Mouse (Mus musculus): Measurements from ENCODE around the gene Fam167b. TPM values are rescaled to one million over a fixed set of nuclear protein-coding genes. Genes with fewer than 3 reads are reported as not detected.
"Not testable (repeated sequence)": the region's sequence is repeated elsewhere in the genome, so short reads cannot be mapped to it uniquely, and the experiment has no call there.

Fam167b gene
- total RNA-seq, 1 experiment, result not detected

DNA sequence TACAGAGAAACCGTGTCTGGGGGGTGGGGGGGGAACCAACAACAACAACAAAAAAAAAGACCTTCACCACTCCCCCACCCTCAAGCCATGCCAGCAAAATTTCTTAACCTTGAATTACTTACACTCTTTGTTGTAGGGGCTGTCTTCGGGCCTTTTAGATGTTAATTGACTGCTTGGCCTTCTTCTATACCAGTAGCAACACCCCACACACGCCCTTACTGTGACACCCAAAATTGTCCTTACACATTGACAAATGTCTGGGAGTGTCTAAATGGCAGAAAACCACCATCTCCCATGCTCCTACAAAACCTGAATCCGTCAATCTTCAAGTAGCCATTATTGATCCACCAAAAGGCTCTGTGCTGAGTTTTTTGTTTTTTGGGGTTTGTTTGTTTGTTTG, 34.2 kb downstream of the Fam167b start:
- DNase-seq (ENCODE audit: low read depth, low spot score), result no peak

GRCm38 (mm10) chr4:129542592-129543141, 35.7 kb downstream of the Fam167b start, which contains the start of gene Hdac1:
Hdac1 (minus strand) TSS chr4:129542713.
- TF ChIP-seq MAFK (IDR thresholded peaks at IDR 0.05; ENCODE audit: insufficient read depth, low read depth, low read length), result no peak
- no peak for TF ChIP-seq HCFC1 (IDR thresholded peaks at IDR 0.05; ENCODE audit: borderline replicate concordance, insufficient read depth, low read length)
- TF ChIP-seq CHD2 (IDR thresholded peaks at IDR 0.05; ENCODE audit: low read depth, low read length), result no peak
- no peak for TF ChIP-seq ZNF384 (IDR thresholded peaks at IDR 0.05; ENCODE audit: low read depth, low read length)
- no peak for TF ChIP-seq ZC3H11A (IDR thresholded peaks at IDR 0.05; ENCODE audit: borderline replicate concordance, low read depth, low read length)
- Histone ChIP-seq H3K27ac (ENCODE audit: insufficient read depth, low read depth, low read length, poor library complexity, severe bottlenecking) (peak within 1 kb of the TSS; percentile 88), H3K9ac (ENCODE audit: insufficient read depth, low read depth, low read length, poor library complexity, severe bottlenecking) (peak within 1 kb of the TSS; percentile 86), H3K4me3 (ENCODE audit: insufficient read depth in 1 of 2, low read depth in 1 of 2, low read length in 2 of 2, poor library complexity in 1 of 2, severe bottlenecking in 1 of 2) (peak within 1 kb of the TSS; percentile 75 to 94), H3K36me3 (ENCODE audit: control insufficient read depth, insufficient read depth, low read length, poor library complexity, severe bottlenecking) (peaks cover 8% of the 10 kb centered on the region; the same call in 1 of the 2 replicates), H3K9me3 (ENCODE audit: control insufficient read depth, insufficient read depth, low read depth, low read length) (no peaks in the 10 kb centered on the region), H3K4me1 (ENCODE audit: control insufficient read depth in 2 of 2, insufficient read depth in 2 of 2, low read length in 2 of 2, poor library complexity in 1 of 2) (peaks cover 4% of the 10 kb centered on the region in 2 experiments; a peak in 2 of 4 replicates)
- peak; percentile 97 for DNase-seq (ENCODE audit: low read depth, low spot score)
- in situ Hi-C loops (cut with MboI; ENCODE audit: low sequenced_read_pairs in 2 of 2, unreplicated experiment in 2 of 2), result no loop called here

More for the DNA sequence above, 34.2 kb downstream of the Fam167b start:
- H3K4me1 ChIP-seq (ENCODE audit: control insufficient read depth in 2 of 2, insufficient read depth in 2 of 2, low read length in 2 of 2, poor library complexity in 1 of 2), result peaks cover 4% of the 10 kb centered on the region in 2 experiments; a peak in 2 of 4 replicates
- in situ Hi-C loops (cut with MboI; ENCODE audit: low sequenced_read_pairs in 2 of 2, unreplicated experiment in 2 of 2), result no loop called here
- H3K36me3 ChIP-seq (ENCODE audit: control insufficient read depth, insufficient read depth, low read length, poor library complexity, severe bottlenecking), result peaks cover 7% of the 10 kb centered on the region; the same call in 1 of the 2 replicates
- H3K27ac ChIP-seq (ENCODE audit: insufficient read depth, low read depth, low read length, poor library complexity, severe bottlenecking), result peak overlapping the region; percentile 82; the same call in 1 of the 2 replicates
- no peaks in the 10 kb centered on the region for H3K9me3 ChIP-seq (ENCODE audit: control insufficient read depth, insufficient read depth, low read depth, low read length)
- peak overlapping the region; percentile 16; the same call in 1 of the 2 replicates for H3K9ac ChIP-seq (ENCODE audit: insufficient read depth, low read depth, low read length, poor library complexity, severe bottlenecking)
- H3K4me3 ChIP-seq (ENCODE audit: insufficient read depth in 1 of 2, low read depth in 1 of 2, low read length in 2 of 2, poor library complexity in 1 of 2, severe bottlenecking in 1 of 2), result peak overlapping the region; percentile 8 to 10; a peak in 2 of 4 replicates
- TF ChIP-seq CHD2 (IDR thresholded peaks at IDR 0.05; ENCODE audit: low read depth, low read length) (no peak), HCFC1 (IDR thresholded peaks at IDR 0.05; ENCODE audit: borderline replicate concordance, insufficient read depth, low read length) (no peak), MAFK (IDR thresholded peaks at IDR 0.05; ENCODE audit: insufficient read depth, low read depth, low read length) (no peak), ZC3H11A (IDR thresholded peaks at IDR 0.05; ENCODE audit: borderline replicate concordance, low read depth, low read length) (no peak), ZNF384 (IDR thresholded peaks at IDR 0.05; ENCODE audit: low read depth, low read length) (no peak)

- in situ Hi-C loops (cut with MboI; ENCODE audit: low sequenced_read_pairs in 2 of 2, unreplicated experiment in 2 of 2), result no loop called here
- Histone ChIP-seq H3K27ac (ENCODE audit: insufficient read depth, low read depth, low read length, poor library complexity, severe bottlenecking) (peak overlapping the region; percentile 59), H3K9ac (ENCODE audit: insufficient read depth, low read depth, low read length, poor library complexity, severe bottlenecking) (peak overlapping the region; percentile 80), H3K36me3 (ENCODE audit: control insufficient read depth, insufficient read depth, low read length, poor library complexity, severe bottlenecking) (peaks cover 10% of the 10 kb centered on the region; the same call in 1 of the 2 replicates), H3K9me3 (ENCODE audit: control insufficient read depth, insufficient read depth, low read depth, low read length) (no peaks in the 10 kb centered on the region), H3K4me1 (ENCODE audit: control insufficient read depth in 2 of 2, insufficient read depth in 2 of 2, low read length in 2 of 2, poor library complexity in 1 of 2) (peaks cover 4% of the 10 kb centered on the region in 2 experiments; a peak in 2 of 4 replicates), H3K4me3 (ENCODE audit: insufficient read depth in 1 of 2, low read depth in 1 of 2, low read length in 2 of 2, poor library complexity in 1 of 2, severe bottlenecking in 1 of 2) (peak overlapping the region; percentile 75 to 94)
- peak; percentile 75 for DNase-seq (ENCODE audit: low read depth, low spot score)
- 0 out of 2 replicates have a peak, but pooled peaks have one; percentile 6 for TF ChIP-seq ZNF384 (IDR thresholded peaks at IDR 0.05; ENCODE audit: low read depth, low read length)
- no peak for TF ChIP-seq MAFK (IDR thresholded peaks at IDR 0.05; ENCODE audit: insufficient read depth, low read depth, low read length)
- TF ChIP-seq CHD2 (IDR thresholded peaks at IDR 0.05; ENCODE audit: low read depth, low read length), result peak; percentile 59; the same call in 1 of the 2 replicates
These were observed 36.3 kb downstream of the Fam167b start for GRCm38 (mm10) chr4:129541868-129542591.

DNA sequence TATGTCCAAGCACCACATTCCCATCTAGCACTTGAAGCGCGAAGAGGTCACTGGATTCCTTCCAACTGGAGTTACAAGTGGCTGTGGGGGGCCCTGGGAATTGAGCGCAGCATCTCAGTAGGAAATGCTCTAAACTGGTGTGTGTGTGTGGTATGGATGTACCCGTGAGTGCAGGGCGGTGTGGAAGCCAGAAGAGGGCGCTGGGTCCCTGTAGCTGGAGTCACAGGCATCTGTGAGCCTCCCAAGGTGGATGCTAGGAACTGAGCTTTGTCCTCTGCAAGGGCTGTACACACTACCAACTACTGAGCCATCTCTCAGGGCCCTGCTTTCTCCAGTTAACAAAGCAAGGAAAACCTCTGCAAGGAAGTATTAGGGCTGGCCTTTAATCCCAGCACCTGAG, 38.3 kb downstream of the Fam167b start:
- peak; percentile 65 for DNase-seq (ENCODE audit: low read depth, low spot score)
- Histone ChIP-seq H3K27ac (ENCODE audit: insufficient read depth, low read depth, low read length, poor library complexity, severe bottlenecking) (no peak overlapping the region), H3K9ac (ENCODE audit: insufficient read depth, low read depth, low read length, poor library complexity, severe bottlenecking) (peak overlapping the region; percentile 34; the same call in 1 of the 2 replicates), H3K9me3 (ENCODE audit: control insufficient read depth, insufficient read depth, low read depth, low read length) (no peaks in the 10 kb centered on the region), H3K36me3 (ENCODE audit: control insufficient read depth, insufficient read depth, low read length, poor library complexity, severe bottlenecking) (peaks cover 18% of the 10 kb centered on the region; the same call in 1 of the 2 replicates), H3K4me1 (ENCODE audit: control insufficient read depth in 2 of 2, insufficient read depth in 2 of 2, low read length in 2 of 2, poor library complexity in 1 of 2) (peaks cover 4% of the 10 kb centered on the region in 2 experiments; a peak in 2 of 4 replicates), H3K4me3 (ENCODE audit: insufficient read depth in 1 of 2, low read depth in 1 of 2, low read length in 2 of 2, poor library complexity in 1 of 2, severe bottlenecking in 1 of 2) (peak overlapping the region in 1 of 2 experiments; percentile 26; a peak in 1 of 4 replicates)
- TF ChIP-seq MAFK (IDR thresholded peaks at IDR 0.05; ENCODE audit: insufficient read depth, low read depth, low read length) (no peak), HCFC1 (IDR thresholded peaks at IDR 0.05; ENCODE audit: borderline replicate concordance, insufficient read depth, low read length) (no peak), ZC3H11A (IDR thresholded peaks at IDR 0.05; ENCODE audit: borderline replicate concordance, low read depth, low read length) (peak; percentile 31; the same call in 1 of the 2 replicates), ZNF384 (IDR thresholded peaks at IDR 0.05; ENCODE audit: low read depth, low read length) (no peak), CHD2 (IDR thresholded peaks at IDR 0.05; ENCODE audit: low read depth, low read length) (no peak)
- in situ Hi-C loops (cut with MboI; ENCODE audit: low sequenced_read_pairs in 2 of 2, unreplicated experiment in 2 of 2), result no loop called here

- DNase-seq (ENCODE audit: low read depth, low spot score); in situ Hi-C loops (cut with MboI; ENCODE audit: low sequenced_read_pairs in 2 of 2, unreplicated experiment in 2 of 2); H3K27ac ChIP-seq (ENCODE audit: insufficient read depth, low read depth, low read length, poor library complexity, severe bottlenecking); H3K9me3 ChIP-seq (ENCODE audit: control insufficient read depth, insufficient read depth, low read depth, low read length); H3K4me1 ChIP-seq (ENCODE audit: control insufficient read depth in 2 of 2, insufficient read depth in 2 of 2, low read length in 2 of 2, poor library complexity in 1 of 2); H3K9ac ChIP-seq (ENCODE audit: insufficient read depth, low read depth, low read length, poor library complexity, severe bottlenecking); H3K4me3 ChIP-seq (ENCODE audit: insufficient read depth in 1 of 2, low read depth in 1 of 2, low read length in 2 of 2, poor library complexity in 1 of 2, severe bottlenecking in 1 of 2): not testable (repeated sequence)
- H3K36me3 ChIP-seq (ENCODE audit: control insufficient read depth, insufficient read depth, low read length, poor library complexity, severe bottlenecking), result peaks cover 26% of the 10 kb centered on the region
These were observed 49.4 kb downstream of the Fam167b start for GRCm38 (mm10) chr4:129528901-129529300.

All from ES-E14 (cell line).